Mouse (Mus musculus): ENCODE data around the gene Npnt. TPM values are rescaled to one million over a fixed set of nuclear protein-coding genes. Genes with fewer than 3 reads are reported as not detected.
A peak's percentile ranks its signal among the peaks of the same experiment; 100 is the strongest.

The Npnt gene
- total RNA-seq (2017): 0.40 and 4.3 TPM in 2 replicates

- ATAC-seq (replicated peaks in 1 of 2; ENCODE audit: insufficient read depth in 1 of 2, low FRiP score in 2 of 2, low TSS enrichment in 1 of 2, low read depth in 1 of 2, poor library complexity in 2 of 2, severe bottlenecking in 2 of 2): peak; percentile 18 to 37; a peak in 3 of 4 replicates
These were observed at the start of gene Npnt for GRCm38 (mm10) chr3:132949791-132950528. Npnt (minus strand) TSS chr3:132950291.

DNA sequence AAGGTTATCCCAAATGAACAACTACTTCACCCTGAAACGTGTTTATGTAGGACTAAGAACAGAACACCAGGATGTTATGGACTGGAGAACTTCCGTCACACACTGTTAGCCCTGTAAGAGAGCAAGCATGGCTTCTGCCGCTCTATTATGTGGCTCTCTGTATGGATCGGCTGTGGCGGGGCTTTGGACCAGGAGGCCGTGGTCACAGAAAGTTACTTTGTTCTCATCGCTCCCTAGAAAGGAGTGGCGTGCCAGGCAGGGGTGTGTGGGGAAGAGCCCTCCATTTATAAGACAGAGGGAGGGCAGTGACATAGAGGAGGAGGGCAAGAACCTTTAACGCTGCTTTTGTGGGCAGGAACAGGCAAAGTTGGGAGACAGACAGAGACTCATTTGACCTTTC, 46.2 kb upstream of the Npnt start:
- ATAC-seq (replicated peaks in 1 of 2; ENCODE audit: insufficient read depth in 1 of 2, low FRiP score in 2 of 2, low TSS enrichment in 1 of 2, low read depth in 1 of 2, poor library complexity in 2 of 2, severe bottlenecking in 2 of 2): no peak

- no peak for ATAC-seq (replicated peaks in 1 of 2; ENCODE audit: insufficient read depth in 1 of 2, low FRiP score in 2 of 2, low TSS enrichment in 1 of 2, low read depth in 1 of 2, poor library complexity in 2 of 2, severe bottlenecking in 2 of 2)
These were observed 45.8 kb upstream of the Npnt start for GRCm38 (mm10) chr3:132995904-132996267.

DNA sequence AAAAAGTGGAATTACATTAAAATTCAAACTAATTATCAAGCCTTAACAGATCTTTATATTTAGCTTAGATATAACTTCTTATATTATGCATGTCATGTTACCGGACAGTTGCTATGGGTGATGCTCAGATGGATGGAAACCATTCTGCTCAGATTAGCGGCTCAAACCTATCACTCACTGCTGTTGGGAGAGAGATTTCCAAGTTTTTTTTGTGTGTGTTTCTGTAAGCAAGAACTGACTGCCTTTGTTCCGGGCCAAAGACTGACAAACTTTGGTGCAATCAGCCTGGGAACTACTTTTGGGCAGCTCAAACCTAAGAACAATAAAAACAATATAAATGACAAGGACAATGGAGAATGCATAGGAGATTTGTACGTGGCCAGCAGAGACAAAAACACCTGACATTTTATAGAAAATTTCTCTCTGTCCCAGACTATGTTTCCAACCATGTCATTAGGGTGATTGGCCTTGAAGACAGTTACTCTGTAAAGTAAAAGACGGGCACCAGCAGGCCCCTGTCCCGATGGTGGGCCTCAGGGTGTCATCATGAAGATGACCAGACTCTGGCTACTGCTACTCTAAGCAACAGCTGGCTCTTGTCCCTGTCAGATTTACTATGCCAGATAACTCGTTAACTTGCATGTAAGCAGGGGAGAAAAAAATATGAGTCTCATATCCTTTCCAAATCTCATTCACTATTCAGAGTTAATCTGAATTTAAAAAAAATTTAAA, 45.2 kb upstream of the Npnt start:
- no peak for ATAC-seq (replicated peaks in 1 of 2; ENCODE audit: insufficient read depth in 1 of 2, low FRiP score in 2 of 2, low TSS enrichment in 1 of 2, low read depth in 1 of 2, poor library complexity in 2 of 2, severe bottlenecking in 2 of 2)

DNA sequence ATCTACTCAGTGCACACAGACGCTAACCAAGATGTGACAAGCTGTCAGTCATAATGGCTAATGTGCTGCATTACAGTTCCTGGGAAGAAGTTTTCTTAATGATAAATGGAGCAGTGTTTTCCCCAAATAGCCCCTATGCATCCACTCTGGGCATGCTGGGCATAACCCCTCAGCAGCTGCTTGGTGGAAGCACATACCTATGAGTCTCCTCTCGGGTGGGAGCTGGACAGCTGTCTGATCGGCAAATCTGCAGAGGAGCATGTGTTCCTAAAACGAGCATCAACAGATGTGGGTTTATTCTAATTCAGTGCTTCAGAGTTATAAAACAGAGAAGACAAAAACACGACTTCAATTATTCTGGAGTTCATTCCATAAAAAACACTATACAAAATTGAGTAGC, 36.1 kb upstream of the Npnt start:
- ATAC-seq (replicated peaks in 1 of 2; ENCODE audit: insufficient read depth in 1 of 2, low FRiP score in 2 of 2, low TSS enrichment in 1 of 2, low read depth in 1 of 2, poor library complexity in 2 of 2, severe bottlenecking in 2 of 2): no peak

- ATAC-seq (replicated peaks in 1 of 2; ENCODE audit: insufficient read depth in 1 of 2, low FRiP score in 2 of 2, low TSS enrichment in 1 of 2, low read depth in 1 of 2, poor library complexity in 2 of 2, severe bottlenecking in 2 of 2): no peak
These were observed 33.9 kb upstream of the Npnt start for GRCm38 (mm10) chr3:132983845-132984485.

DNA sequence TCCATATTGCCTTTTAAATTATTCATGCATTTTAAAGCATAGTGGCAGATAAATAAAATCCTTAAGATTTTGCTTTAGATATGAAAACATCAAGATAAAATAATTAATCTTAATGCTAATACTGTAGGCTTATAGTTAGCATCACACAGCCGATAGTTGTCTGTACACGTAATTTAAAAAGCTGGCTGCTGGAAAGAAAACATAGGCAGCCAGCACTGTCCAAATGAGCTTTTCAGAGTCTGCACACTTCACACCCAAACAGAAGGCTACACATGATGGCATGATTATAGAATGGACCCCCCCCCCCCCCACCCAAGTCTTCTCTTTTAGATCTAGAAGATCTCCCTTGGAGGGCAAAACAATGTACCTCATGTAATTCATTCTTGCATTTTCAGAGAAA, 31.9 kb upstream of the Npnt start:
- ATAC-seq (replicated peaks in 1 of 2; ENCODE audit: insufficient read depth in 1 of 2, low FRiP score in 2 of 2, low TSS enrichment in 1 of 2, low read depth in 1 of 2, poor library complexity in 2 of 2, severe bottlenecking in 2 of 2): no peak

- ATAC-seq (replicated peaks in 1 of 2; ENCODE audit: insufficient read depth in 1 of 2, low FRiP score in 2 of 2, low TSS enrichment in 1 of 2, low read depth in 1 of 2, poor library complexity in 2 of 2, severe bottlenecking in 2 of 2): no peak
These were observed 29.8 kb upstream of the Npnt start for GRCm38 (mm10) chr3:132979781-132980461.

DNA sequence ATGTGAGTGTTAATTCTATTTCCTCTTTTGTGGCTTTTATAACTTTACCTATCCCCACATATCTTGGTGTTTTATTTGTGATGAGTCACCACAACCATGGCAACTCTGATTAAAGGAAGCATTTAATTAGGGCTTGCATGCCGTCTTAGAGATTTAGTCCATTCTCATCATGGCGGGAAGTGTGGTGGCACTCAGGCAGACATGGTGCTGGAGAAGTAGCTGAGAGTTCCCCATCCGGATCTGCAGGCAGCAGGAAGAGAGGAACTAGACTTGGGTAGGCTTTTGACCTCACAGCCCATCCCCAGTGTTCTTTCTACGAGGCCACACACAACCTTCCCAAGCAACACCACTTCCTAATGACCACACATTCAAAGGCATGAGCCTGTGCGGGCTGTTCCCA, 16.2 kb upstream of the Npnt start:
- ATAC-seq (replicated peaks in 1 of 2; ENCODE audit: insufficient read depth in 1 of 2, low FRiP score in 2 of 2, low TSS enrichment in 1 of 2, low read depth in 1 of 2, poor library complexity in 2 of 2, severe bottlenecking in 2 of 2): peak; percentile 53 to 65

- ATAC-seq (replicated peaks in 1 of 2; ENCODE audit: insufficient read depth in 1 of 2, low FRiP score in 2 of 2, low TSS enrichment in 1 of 2, low read depth in 1 of 2, poor library complexity in 2 of 2, severe bottlenecking in 2 of 2): no peak
These were observed 14.8 kb upstream of the Npnt start for GRCm38 (mm10) chr3:132964715-132965507.

DNA sequence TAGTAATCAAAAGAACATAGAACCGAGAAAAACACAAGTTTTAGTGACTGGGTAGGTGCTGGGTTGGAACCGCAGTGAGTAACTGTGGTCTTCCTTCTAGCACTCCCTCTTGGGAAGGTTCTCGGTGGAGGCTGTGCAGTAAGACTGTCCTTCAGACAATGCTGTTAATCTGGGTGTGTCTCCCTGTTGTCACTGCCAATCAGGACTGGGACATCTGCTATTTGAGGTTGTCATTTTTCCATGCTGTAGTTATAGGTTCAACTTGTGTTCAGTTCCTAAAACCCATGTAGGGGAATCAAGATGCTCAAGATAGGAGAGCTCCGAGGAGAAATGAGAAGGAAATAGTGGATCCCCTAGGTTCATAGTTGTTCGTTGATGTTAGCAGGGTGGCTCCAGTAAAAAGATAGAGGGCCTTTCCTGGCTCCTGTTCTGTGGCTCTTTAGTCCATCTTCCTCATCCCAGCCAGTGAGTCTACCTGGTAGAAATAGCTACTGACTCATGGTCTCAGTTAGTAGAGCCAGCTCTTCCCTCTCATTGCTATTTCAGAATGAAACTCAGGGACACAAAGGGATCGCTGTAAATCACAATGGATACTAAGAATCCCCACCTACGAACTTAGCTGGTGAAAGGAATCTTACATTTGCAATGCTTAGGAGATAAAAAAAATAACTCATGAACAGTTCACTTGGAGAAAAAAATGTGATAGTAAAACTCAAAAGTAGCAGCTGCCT, 12.7 kb upstream of the Npnt start:
- ATAC-seq (replicated peaks in 1 of 2; ENCODE audit: insufficient read depth in 1 of 2, low FRiP score in 2 of 2, low TSS enrichment in 1 of 2, low read depth in 1 of 2, poor library complexity in 2 of 2, severe bottlenecking in 2 of 2): no peak

DNA sequence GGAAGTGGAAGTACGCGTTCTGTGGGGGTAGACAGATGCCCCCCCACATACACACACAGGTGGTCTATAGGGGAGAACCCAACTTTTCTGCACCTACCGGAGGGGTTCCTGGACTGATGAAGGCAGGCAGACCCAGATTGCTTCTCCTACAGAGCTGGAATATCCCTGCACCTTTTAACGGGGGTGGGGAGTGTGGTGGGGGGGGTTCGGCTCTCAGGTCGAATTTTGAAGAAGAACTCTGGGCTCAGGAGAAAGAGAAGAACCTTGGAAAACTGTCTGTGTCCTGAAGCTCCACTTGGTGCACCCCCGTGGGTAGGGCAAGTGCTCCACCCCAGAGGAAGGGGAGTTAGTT, 414 bp upstream of the Npnt start:
- 0 out of 4 replicates have a peak, but pooled peaks of 1 of the 2 experiments have one; percentile 4 for ATAC-seq (replicated peaks in 1 of 2; ENCODE audit: insufficient read depth in 1 of 2, low FRiP score in 2 of 2, low TSS enrichment in 1 of 2, low read depth in 1 of 2, poor library complexity in 2 of 2, severe bottlenecking in 2 of 2)

DNA sequence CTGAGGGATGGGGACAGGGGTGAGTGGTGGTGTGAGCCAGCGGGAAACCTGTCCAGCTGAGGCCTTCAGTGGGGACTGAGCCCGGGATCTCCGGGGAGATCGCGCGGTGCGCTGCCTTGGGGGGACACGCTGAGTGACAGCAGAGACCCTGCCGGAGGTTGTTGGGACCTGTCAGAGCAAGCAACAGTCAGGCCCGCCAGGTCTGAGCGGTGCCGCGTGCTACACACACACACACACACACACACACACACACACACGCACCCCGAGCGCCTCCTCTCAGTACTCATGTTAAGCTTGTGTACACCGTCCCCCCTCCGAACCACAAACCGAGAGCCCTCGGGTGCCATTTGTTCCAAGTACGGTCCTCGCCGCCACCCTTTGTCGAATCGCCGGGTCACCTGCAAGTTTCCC, 706 bp downstream of the Npnt start:
- peak; percentile 34 to 41 for ATAC-seq (replicated peaks in 1 of 2; ENCODE audit: insufficient read depth in 1 of 2, low FRiP score in 2 of 2, low TSS enrichment in 1 of 2, low read depth in 1 of 2, poor library complexity in 2 of 2, severe bottlenecking in 2 of 2)

GRCm38 (mm10) chr3:132948298-132948795, 1.7 kb downstream of the Npnt start:
- no peak for ATAC-seq (replicated peaks in 1 of 2; ENCODE audit: insufficient read depth in 1 of 2, low FRiP score in 2 of 2, low TSS enrichment in 1 of 2, low read depth in 1 of 2, poor library complexity in 2 of 2, severe bottlenecking in 2 of 2)

DNA sequence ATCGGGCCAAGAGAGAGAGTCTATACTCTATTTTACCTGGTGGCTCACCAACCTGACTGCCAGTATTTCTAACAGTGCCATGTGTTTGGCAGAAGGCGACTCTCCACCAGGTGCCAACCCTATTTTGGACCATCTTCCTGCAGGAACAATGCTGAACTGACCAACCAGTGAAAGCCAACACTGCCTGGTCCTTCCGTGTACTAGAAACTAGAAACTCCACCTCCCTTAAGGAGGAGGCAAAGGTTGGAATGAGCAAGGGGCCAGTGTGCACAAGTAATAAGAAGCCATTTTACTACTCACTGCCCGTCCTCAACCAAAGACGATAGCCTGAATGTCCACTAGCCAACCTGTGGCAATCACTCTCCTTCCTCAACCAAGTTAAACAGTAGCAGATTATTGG, 4.0 kb downstream of the Npnt start:
- no peak for ATAC-seq (replicated peaks in 1 of 2; ENCODE audit: insufficient read depth in 1 of 2, low FRiP score in 2 of 2, low TSS enrichment in 1 of 2, low read depth in 1 of 2, poor library complexity in 2 of 2, severe bottlenecking in 2 of 2)

- no peak for ATAC-seq (replicated peaks in 1 of 2; ENCODE audit: insufficient read depth in 1 of 2, low FRiP score in 2 of 2, low TSS enrichment in 1 of 2, low read depth in 1 of 2, poor library complexity in 2 of 2, severe bottlenecking in 2 of 2)
These were observed 4.4 kb downstream of the Npnt start for GRCm38 (mm10) chr3:132945669-132946068.

Measured in hematopoietic stem cell, adult 5-6 weeks (primary cell).